Mouse (Mus musculus) limb, embryonic 14.5 days (tissue): ENCODE data around the gene Fam78b. TPM values are rescaled to one million over a fixed set of nuclear protein-coding genes. Genes with fewer than 3 reads are reported as not detected.

Source experiments
- ATAC-seq: fragments of 200-750 bp; cut with Nextera tagmentation; 2 replicates; pipeline ENCODE4 v1.8.0; 2017; ENCODE audit warnings: low read depth, moderate number of reproducible peaks, moderate TSS enrichment; ENCODE audit not compliant: low FRiP score
- DNase-seq: peaks from one replicate; pipeline ENCODE4 v3.0.0-alpha.2; 2015; ENCODE audit warnings: low spot score
- H3K27ac ChIP-seq: fragments of 300-500 bp; sonication (generic); replicated peaks from 2 replicates; pipeline ENCODE4 v1.5.1; 2014; ENCODE audit warnings: low read depth, mild to moderate bottlenecking, low read length, moderate library complexity, mixed read lengths
- H3K27me3 ChIP-seq: fragments of 300-500 bp; sonication (generic); 2 replicates; pipeline ENCODE4 v1.6.1; 2014; ENCODE audit warnings: low read length, mixed read lengths; ENCODE audit not compliant: control insufficient read depth, insufficient read depth
- H3K36me3 ChIP-seq: fragments of 300-500 bp; sonication (generic); 2 replicates; pipeline ENCODE4 v1.6.1; 2014; ENCODE audit warnings: mild to moderate bottlenecking, low read length, moderate library complexity, mixed read lengths; ENCODE audit not compliant: control insufficient read depth, insufficient read depth
- H3K4me1 ChIP-seq: fragments of 300-500 bp; sonication (generic); 2 replicates; pipeline ENCODE4 v1.6.1; 2014; ENCODE audit warnings: antibody characterized with exemption, low read length, mixed read lengths; ENCODE audit not compliant: control insufficient read depth, insufficient read depth
- H3K4me2 ChIP-seq: fragments of 300-500 bp; sonication (generic); replicated peaks from 2 replicates; pipeline ENCODE4 v1.6.1; 2014; ENCODE audit warnings: low read depth, mild to moderate bottlenecking, low read length, moderate library complexity; ENCODE audit not compliant: severe bottlenecking
- H3K4me3 ChIP-seq: fragments of 300-500 bp; sonication (generic); replicated peaks from 2 replicates; pipeline ENCODE4 v1.5.1; 2014; ENCODE audit warnings: low read length
- H3K9ac ChIP-seq: fragments of 300-500 bp; sonication (generic); 2 replicates; pipeline ENCODE4 v1.6.1; 2014; ENCODE audit warnings: mild to moderate bottlenecking, low read depth, low read length, moderate library complexity; ENCODE audit not compliant: severe bottlenecking
- H3K9me3 ChIP-seq: fragments of 300-500 bp; sonication (generic); 2 replicates; pipeline ENCODE4 v1.6.1; 2016; ENCODE audit warnings: low read length; ENCODE audit not compliant: control insufficient read depth
- POLR2A ChIP-seq: fragments of 200-500 bp; IDR thresholded peaks from 2 replicates; pipeline ENCODE4 v1.8.0; 2012; ENCODE audit warnings: inconsistent platforms, mild to moderate bottlenecking, moderate library complexity, borderline replicate concordance; ENCODE audit not compliant: insufficient read depth, insufficient read length; ENCODE audit errors: extremely low read depth
- WGBS: fragments of 180-500 bp; shearing (Covaris S2); extraction: QIAGEN DNeasy Blood & Tissue Kit; methylation state at CpG from one replicate; pipeline ENCODE4 v1.1.7; 2014; 5-methylcytosine and 5-hydroxymethylcytosine counted together
- polyA plus RNA-seq, 2 experiments: library from polyadenylated mRNA; depleted of rRNA in 1 of 2; stranded (reverse) in 1 of 2; unstranded in 1 of 2; fragments of >200 nt; fragmentation: Nextera tagmentation in 1 of 2; extraction: Ambion mirVana in 1 of 2; gene quantifications; 2 replicates each; pipeline versions ENCODE4 v1.2.1 to v1.2.3; 2012 to 2014

Gene Fam78b
- polyA plus RNA-seq, 2 experiments, result 1.3 to 2.3 TPM

DNA sequence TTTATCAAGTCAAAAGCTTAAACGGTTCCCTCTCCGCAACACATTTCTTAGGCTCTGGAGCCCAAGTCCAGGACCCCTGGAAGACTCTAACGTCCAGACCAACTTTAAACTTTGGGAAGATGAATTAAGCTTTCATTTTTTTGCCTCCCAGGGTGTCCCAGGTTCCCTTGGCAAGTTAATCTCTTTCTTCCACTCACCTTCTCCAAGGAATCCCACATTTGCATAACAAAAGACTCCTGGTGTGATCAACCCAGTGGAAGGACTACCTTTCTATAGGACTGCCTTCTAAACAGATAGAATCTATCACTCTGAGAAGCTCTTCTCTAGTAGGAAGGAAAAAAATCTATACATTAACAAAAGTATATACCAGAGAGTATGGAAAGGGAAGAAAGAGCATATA is 92.3 kb downstream of the Fam78b start:
- Histone ChIP-seq H3K9me3 (no peaks in the 10 kb centered on the region), H3K9ac (no peak overlapping the region), H3K27ac (no peak overlapping the region), H3K36me3 (no peaks in the 10 kb centered on the region), H3K4me3 (no peak overlapping the region), H3K4me1 (no peaks in the 10 kb centered on the region), H3K27me3 (no peaks in the 10 kb centered on the region), H3K4me2 (no peak overlapping the region)
- 63% methylated on average over 3 of the region's 3 CpGs for WGBS
- TF ChIP-seq POLR2A, result no peak
- ATAC-seq (no peak), DNase-seq (no peak)

DNA sequence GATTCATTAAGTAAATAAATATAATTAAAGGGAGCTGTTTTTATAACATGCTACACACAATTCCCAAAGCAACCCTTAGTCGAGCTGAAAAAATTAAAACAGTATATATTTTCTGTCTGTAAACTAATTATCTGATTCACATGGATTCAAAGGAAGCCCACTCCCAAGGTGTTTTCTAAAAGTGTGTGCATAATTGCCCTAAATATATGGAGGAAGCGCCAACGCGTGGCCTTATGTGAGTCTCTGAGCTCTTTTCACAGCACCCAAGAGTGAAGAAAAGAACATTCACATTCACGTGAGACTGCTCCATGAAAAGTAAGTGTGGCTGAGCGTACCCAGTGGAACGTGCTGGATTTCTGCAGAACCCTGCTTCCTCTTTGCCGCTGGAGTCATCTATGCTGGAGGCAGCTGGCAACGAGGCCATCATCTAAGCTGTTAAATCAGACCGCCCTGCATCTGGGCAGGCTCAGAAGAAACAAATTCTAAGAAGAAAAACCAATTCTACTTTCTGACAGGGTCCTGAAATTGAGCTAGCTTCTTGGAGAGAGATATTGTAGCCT is 93.5 kb downstream of the Fam78b start:
- Histone ChIP-seq H3K4me3 (no peak overlapping the region), H3K9ac (no peak overlapping the region), H3K4me2 (no peak overlapping the region), H3K4me1 (no peaks in the 10 kb centered on the region), H3K9me3 (no peaks in the 10 kb centered on the region), H3K36me3 (no peaks in the 10 kb centered on the region), H3K27ac (no peak overlapping the region), H3K27me3 (no peaks in the 10 kb centered on the region)
- no peak for TF ChIP-seq POLR2A
- no peak for DNase-seq
- 80% methylated on average over 10 of the region's 10 CpGs for WGBS
- no peak for ATAC-seq

DNA sequence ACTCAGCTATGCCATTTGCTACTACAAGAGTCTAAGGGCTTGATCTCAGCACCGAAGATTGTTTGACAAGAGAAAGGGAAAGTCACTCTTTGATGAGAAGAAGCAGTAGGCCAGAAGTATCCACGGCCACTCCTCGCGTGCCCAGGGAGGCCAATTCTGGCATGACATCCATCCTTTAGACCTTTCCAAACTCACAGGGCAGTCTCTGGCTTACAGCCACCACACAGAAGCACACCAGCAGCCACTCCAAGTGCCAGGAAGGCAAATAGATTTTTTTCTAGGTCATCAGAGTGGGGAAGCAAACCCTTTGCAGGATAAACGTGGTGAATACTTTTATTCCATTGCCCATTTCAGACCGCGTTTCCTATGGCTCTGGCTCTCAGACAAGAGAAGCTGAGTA is 97.5 kb downstream of the Fam78b start:
- Histone ChIP-seq H3K9ac (no peak overlapping the region), H3K9me3 (no peaks in the 10 kb centered on the region), H3K36me3 (no peaks in the 10 kb centered on the region), H3K27me3 (no peaks in the 10 kb centered on the region), H3K4me3 (no peak overlapping the region), H3K4me1 (no peaks in the 10 kb centered on the region), H3K4me2 (no peak overlapping the region), H3K27ac (no peak overlapping the region)
- ATAC-seq (no peak), DNase-seq (no peak)
- no peak for TF ChIP-seq POLR2A
- WGBS, result 85% methylated on average over 7 of the region's 7 CpGs

DNA sequence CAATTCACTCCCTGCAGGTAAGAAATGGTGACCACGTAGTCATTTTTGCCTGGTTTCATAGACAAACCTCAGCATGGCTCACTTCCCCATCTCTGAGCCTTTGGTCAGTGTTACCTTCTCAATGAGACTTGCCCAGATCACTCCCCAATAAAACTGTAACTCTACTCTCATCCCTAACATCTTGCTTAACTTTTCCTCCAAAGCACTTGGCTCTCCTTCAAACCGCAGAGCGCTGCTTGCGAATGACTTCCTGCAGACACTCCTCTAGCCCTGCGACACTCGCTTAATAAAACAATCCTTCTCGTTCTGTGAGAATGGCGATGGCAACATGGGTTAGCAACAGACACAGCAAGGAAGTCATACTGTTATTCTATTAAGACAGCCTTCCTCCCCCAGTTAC is 100.8 kb downstream of the Fam78b start:
- 65% methylated on average over 8 of the region's 8 CpGs for WGBS
- ATAC-seq, result no peak
- Histone ChIP-seq H3K4me3 (no peak overlapping the region), H3K36me3 (no peaks in the 10 kb centered on the region), H3K9ac (no peak overlapping the region), H3K27ac (no peak overlapping the region), H3K4me1 (peaks cover 10% of the 10 kb centered on the region; the same call in 1 of the 2 replicates), H3K9me3 (no peaks in the 10 kb centered on the region), H3K4me2 (no peak overlapping the region), H3K27me3 (no peaks in the 10 kb centered on the region)
- no peak for DNase-seq
- no peak for TF ChIP-seq POLR2A

DNA sequence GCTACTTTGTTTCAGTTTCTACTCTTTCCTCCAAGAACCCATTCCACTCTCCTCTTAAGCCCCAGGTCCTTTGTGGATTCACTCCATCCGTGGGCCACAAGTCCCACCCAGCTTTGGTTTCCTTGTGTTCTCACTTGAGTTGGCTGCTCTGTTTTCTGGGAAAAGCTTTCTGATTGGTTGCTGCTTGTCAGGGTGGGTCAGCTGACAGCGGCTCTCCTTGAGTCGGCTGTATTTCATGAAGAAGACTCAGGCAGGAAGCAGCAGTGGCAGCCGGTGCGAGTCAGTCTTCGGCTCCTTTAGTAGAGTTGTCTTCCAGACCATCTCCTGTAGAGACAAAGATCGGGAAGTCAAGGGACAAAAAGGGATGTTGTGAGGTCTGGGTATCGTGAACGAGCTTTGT is 101.3 kb downstream of the Fam78b start:
- ATAC-seq (no peak), DNase-seq (no peak)
- Histone ChIP-seq H3K4me2 (no peak overlapping the region), H3K9me3 (no peaks in the 10 kb centered on the region), H3K9ac (no peak overlapping the region), H3K4me1 (peaks cover 10% of the 10 kb centered on the region; the same call in 1 of the 2 replicates), H3K27ac (no peak overlapping the region), H3K36me3 (no peaks in the 10 kb centered on the region), H3K27me3 (no peaks in the 10 kb centered on the region), H3K4me3 (no peak overlapping the region)
- 80% methylated on average over 9 of the region's 9 CpGs for WGBS
- no peak for TF ChIP-seq POLR2A
